Mouse (Mus musculus) kidney, postnatal 36 days (tissue): ENCODE measurements around the gene Rce1.
"Not testable (repeated sequence)": the region's sequence is repeated elsewhere in the genome, so short reads cannot be mapped to it uniquely, and the experiment has no call there.

ENCODE experiments used
- DNase-seq, 2 experiments: peaks; one replicate each; pipeline ENCODE4 v3.0.0; 2021 to 2022; ENCODE audit warnings: mixed read lengths in 2 of 2

Gene Rce1

GRCm38 (mm10) chr19:4613464-4614304 is 11.8 kb downstream of the Rce1 start:
- DNase-seq: no peak

DNA sequence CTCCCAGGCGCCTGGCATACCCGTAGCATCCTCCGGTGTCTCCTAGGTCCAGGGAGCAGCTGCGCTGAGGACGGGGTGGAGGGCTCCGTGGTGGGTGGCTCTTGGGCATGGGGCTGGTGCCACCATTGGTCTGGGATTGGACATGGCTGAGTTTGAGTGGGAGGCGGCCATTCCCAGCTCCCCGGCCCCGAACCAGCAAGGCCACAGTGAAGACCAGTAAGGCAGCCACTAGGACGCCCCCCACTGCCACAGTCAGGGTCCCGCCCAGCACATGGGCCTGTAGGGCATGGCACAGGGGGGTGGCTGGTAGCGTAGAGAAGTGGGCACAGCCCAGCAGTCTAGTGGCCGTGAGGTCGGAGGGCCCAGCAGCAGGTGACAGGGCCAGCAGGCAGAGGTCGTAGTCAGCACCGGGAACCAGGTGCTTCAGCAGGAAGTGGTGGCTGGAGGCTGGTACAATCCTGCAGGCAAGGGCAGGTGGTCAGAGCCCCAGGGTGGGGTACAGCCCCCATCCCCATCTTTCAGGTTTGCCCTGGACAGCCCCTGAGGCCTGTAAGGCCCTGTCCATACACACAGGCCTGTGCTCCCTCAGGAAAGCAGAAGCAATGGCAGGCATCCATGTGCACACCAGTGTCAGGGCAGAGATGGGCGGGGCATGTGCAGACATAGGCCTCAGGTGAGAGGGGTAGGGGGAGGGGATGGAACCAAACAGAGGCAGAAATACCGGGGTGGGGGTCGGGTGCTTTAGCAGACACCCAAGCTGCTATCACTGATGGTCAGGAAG is 13.1 kb downstream of the Rce1 start:
- DNase-seq: no peak

GRCm38 (mm10) chr19:4610109-4610508 is 15.3 kb downstream of the Rce1 start:
- DNase-seq: no peak

DNA sequence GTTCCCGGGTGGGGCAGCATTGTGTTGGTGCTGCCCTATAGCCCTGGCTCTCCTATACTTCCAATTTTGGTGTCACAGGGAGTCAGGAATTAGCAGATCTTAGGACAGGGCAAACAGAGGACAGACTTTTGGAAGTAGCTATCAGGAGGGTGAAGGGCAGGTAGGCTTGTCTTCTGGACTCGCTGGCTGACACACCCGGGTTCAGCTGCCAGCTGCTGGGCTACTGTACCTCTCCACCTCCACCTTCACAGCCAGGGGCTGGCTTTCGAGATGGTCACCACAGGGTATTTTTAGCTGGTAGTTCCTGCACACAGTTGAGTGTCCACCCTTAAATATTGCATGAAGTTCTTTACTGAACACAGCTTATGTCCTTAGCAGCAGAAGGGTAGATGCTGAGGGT is 16.9 kb downstream of the Rce1 start:
- no peak for DNase-seq

DNA sequence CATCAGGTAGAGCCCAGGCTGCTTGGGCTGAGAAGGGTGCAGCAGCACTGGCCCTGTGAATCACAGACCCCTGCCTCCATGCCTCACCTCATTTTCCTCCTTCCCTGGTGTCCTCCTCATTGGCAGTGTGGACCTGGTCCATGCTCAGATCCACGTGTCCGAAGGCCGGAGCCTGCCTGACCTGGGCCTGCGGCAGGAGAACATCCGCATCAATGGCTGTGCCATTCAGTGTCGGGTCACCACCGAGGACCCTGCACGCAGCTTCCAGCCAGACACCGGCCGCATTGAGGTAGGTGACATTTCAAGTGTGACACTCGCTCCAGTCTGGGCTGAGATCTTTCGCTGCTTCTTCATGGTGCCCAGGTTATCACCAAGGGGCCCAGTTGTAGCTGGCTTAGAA is 18.0 kb downstream of the Rce1 start:
- DNase-seq: no peak

- no peak for DNase-seq
Measured at GRCm38 (mm10) chr19:4605654-4606053, 19.8 kb downstream of the Rce1 start.

- DNase-seq: peak; percentile 55 to 81
Measured at GRCm38 (mm10) chr19:4603801-4604723, 21.4 kb downstream of the Rce1 start.

DNA sequence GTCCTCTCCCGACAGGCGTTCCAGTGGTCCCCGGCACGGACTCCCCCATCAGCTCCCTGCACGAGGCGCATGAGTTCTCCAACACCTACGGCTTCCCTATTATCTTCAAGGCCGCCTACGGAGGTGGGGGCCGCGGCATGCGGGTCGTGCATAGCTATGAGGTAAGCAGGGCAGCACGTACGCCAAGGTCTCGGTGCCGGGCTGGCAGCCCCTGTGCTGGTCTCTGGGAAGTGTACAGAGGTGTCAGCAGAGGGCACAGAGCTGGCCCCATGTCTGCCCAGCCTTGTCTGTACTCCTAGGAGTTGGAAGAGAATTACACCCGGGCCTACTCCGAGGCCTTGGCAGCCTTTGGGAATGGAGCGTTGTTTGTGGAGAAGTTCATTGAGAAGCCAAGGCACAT is 23.0 kb downstream of the Rce1 start:
- DNase-seq: no peak

DNA sequence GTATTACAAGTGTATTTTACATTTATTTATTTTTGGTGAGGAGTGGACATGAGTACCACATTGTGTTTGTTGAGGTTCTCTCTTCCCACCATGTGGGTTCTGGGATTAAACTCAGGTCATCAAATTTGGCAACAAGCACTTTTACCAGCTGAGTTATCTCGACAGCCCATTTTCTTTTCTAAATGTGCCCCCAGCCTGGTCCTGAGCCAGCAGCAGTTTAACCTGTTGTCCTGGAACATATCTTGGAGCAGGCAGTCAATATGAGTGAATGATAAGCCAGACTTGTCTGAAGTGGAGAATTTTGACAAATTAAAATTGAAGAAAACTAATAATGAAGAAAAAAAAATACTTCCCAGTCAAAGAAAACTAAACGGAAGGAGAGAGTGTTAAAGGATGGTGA is 29.4 kb downstream of the Rce1 start:
- peak; percentile 60 to 68 for DNase-seq

- peak; percentile 88 to 92 for DNase-seq
Measured at GRCm38 (mm10) chr19:4593792-4594522, 31.5 kb downstream of the Rce1 start.

DNA sequence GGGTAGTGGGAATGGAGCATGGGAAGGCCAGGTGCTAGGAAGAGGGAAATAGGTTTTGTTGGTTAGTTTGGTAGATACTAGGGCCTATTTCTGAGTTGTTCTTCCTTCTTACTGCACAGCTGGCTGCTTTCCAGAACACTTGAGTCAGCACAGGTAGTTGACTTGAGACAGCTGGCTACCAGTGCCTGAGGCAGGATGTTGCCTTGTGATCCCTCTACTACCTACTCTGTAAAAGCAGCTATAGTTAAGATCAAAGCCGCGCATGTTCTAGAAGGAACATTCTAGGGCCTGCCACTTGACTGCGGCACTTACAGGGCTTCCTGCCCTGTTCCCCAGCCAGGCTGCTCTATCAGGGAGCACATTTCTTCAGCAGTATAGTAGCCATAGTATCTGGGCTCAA is 35.4 kb downstream of the Rce1 start:
- DNase-seq: peak; percentile 47 to 60

GRCm38 (mm10) chr19:4589081-4589480 is 36.4 kb downstream of the Rce1 start:
- peak in 1 of 2 experiments; percentile 57 for DNase-seq

GRCm38 (mm10) chr19:4588430-4588829 is 37.0 kb downstream of the Rce1 start:
- peak; percentile 48 to 55 for DNase-seq

GRCm38 (mm10) chr19:4587426-4587825 is 38.0 kb downstream of the Rce1 start:
- DNase-seq: no peak

DNA sequence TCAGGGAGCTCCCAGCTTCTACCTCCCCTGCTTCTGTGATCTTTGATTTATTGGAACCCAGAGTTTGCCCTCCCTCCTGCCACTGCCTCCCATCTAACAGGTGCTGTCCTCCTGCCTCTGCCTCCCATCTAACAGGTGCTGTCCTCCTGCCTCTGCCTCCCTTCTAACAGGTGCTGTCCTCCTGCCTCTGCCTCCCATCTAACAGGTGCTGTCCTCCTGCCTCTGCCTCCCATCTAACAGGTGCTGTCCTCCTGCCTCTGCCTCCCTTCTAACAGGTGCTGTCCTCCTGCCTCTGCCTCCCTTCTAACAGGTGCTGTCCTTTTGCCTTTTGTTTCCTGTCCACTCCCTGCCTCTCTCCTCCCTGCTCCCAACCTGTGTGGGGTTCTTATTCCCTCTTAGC is 38.7 kb downstream of the Rce1 start:
- DNase-seq: not testable (repeated sequence)

DNA sequence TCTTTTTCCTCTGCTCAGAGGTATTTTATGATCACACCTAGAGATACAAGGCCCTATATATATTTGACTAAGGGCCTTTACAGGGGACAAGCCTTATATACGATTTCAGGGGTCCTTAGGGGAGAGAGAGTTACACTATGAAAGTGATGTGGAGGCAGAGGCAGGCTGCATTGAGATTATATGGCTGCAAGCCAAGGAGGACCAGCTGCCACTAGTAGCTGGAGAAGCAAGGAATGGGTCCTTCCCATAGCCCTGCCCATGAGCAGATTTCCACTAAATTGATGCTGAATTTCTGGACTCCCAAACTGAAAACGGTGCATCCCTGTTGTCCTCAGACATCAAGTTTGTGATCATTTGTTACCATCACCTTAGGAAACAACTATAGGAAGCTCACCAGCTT is 41.6 kb downstream of the Rce1 start:
- DNase-seq: no peak

- no peak for DNase-seq
Measured at GRCm38 (mm10) chr19:4579296-4579695, 46.1 kb downstream of the Rce1 start.

GRCm38 (mm10) chr19:4578799-4579198 is 46.6 kb downstream of the Rce1 start:
- peak; percentile 41 to 60 for DNase-seq

GRCm38 (mm10) chr19:4573241-4573640 is 52.2 kb downstream of the Rce1 start:
- peak in 1 of 2 experiments; percentile 30 for DNase-seq
